Mouse (Mus musculus) testis, adult 2 months (tissue): Measurements from ENCODE around the gene Pelp1.
"Not testable (repeated sequence)": the region's sequence is repeated elsewhere in the genome, so short reads cannot be mapped to it uniquely, and the experiment has no call there.

Source experiments
- CTCF ChIP-seq: fragments of 200-500 bp; IDR thresholded peaks from 2 replicates; pipeline ENCODE4 v1.5.1; 2012; ENCODE audit warnings: low read depth, mild to moderate bottlenecking, inconsistent platforms, low read length, moderate library complexity; ENCODE audit not compliant: control insufficient read depth, insufficient read depth, insufficient replicate concordance
- POLR2A ChIP-seq: fragments of 200-500 bp; IDR thresholded peaks from 2 replicates; pipeline ENCODE4 v1.6.1; 2012; ENCODE audit warnings: low read depth, mild to moderate bottlenecking, inconsistent platforms, low read length, moderate library complexity; ENCODE audit not compliant: control insufficient read depth

DNA sequence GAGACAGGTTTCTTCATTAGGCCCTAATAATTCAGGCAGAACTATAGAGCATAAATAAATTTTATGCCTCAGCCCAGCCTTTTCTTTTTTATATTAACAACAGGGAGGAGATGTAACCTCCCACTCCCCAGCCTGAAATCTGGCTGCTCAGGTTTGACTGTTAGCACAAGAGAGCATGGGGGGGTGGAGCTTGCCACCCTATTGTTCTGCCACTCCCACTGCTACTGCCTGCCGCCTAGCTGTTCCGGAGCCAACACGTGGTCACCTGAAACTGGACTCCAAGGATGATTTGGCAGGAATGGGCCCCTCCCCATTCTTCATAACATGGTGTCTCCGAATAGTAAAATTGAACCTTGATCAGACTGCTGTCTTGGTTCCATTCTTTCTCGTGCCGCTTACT, 42.1 kb downstream of the Pelp1 start:
- not testable (repeated sequence) for TF ChIP-seq POLR2A, CTCF
